Mouse (Mus musculus) cerebral cortex, adult 2 months (tissue): Measurements from ENCODE around the gene Atp6v0a1.

ENCODE experiments used
- WGBS: fragments of 180-500 bp; shearing (Covaris S2); methylation state at CpG from one replicate; pipeline ENCODE4 v1.1.7; 2018; 5-methylcytosine and 5-hydroxymethylcytosine counted together

Atp6v0a1 gene

GRCm38 (mm10) chr11:101009046-101009887 is at the start of gene Atp6v0a1:
Gene Atp6v0a1 (plus strand): TSS chr11:101009452.
- WGBS: under 1% methylated on average over 44 of the region's 44 CpGs

GRCm38 (mm10) chr11:100959464-100959810 is 49.8 kb upstream of the Atp6v0a1 start:
- 6% methylated on average over 14 of the region's 14 CpGs for WGBS

- WGBS: 30% methylated on average over 3 of the region's 3 CpGs
Observed at GRCm38 (mm10) chr11:100959826-100960225, 49.4 kb upstream of the Atp6v0a1 start.

- 24% methylated on average over 6 of the region's 6 CpGs for WGBS
Observed at GRCm38 (mm10) chr11:100960540-100960939, 48.7 kb upstream of the Atp6v0a1 start.

- WGBS: 65% methylated on average over 9 of the region's 9 CpGs
Observed at GRCm38 (mm10) chr11:100962371-100962911, 46.8 kb upstream of the Atp6v0a1 start.

GRCm38 (mm10) chr11:100963647-100964046 is 45.6 kb upstream of the Atp6v0a1 start:
- WGBS: 85% methylated on average over 9 of the region's 9 CpGs

GRCm38 (mm10) chr11:100964180-100964579 is 45.1 kb upstream of the Atp6v0a1 start:
- WGBS: 81% methylated on average over 7 of the region's 7 CpGs

GRCm38 (mm10) chr11:100964901-100965542 is 44.2 kb upstream of the Atp6v0a1 start:
- 79% methylated on average over 6 of the region's 6 CpGs for WGBS

GRCm38 (mm10) chr11:100965760-100966159 is 43.5 kb upstream of the Atp6v0a1 start:
- 65% methylated on average over 6 of the region's 6 CpGs for WGBS

GRCm38 (mm10) chr11:100967376-100967775 is 41.9 kb upstream of the Atp6v0a1 start:
- 45% methylated on average over 5 of the region's 5 CpGs for WGBS

GRCm38 (mm10) chr11:100967881-100968420 is 41.3 kb upstream of the Atp6v0a1 start:
- WGBS: 89% methylated on average over 5 of the region's 5 CpGs

GRCm38 (mm10) chr11:100968501-100968900 is 40.8 kb upstream of the Atp6v0a1 start:
- 84% methylated on average over 5 of the region's 5 CpGs for WGBS

- 15% methylated on average over 35 of the region's 35 CpGs for WGBS
Observed at GRCm38 (mm10) chr11:100969189-100969743, 40.0 kb upstream of the Atp6v0a1 start.

- under 1% methylated on average over 65 of the region's 65 CpGs for WGBS
Observed at GRCm38 (mm10) chr11:100969744-100970556, 39.3 kb upstream of the Atp6v0a1 start.

- 13% methylated on average over 20 of the region's 20 CpGs for WGBS
Observed at GRCm38 (mm10) chr11:100970557-100970937, 38.7 kb upstream of the Atp6v0a1 start, which contains the start of gene Cavin1. Gene Cavin1 (minus strand): TSS chr11:100970887.

GRCm38 (mm10) chr11:100971455-100971854 is 37.8 kb upstream of the Atp6v0a1 start:
- WGBS: 84% methylated on average over 10 of the region's 10 CpGs

- WGBS: 95% methylated on average over 7 of the region's 7 CpGs
Observed at GRCm38 (mm10) chr11:100973245-100973644, 36.0 kb upstream of the Atp6v0a1 start.

- 76% methylated on average over 14 of the region's 14 CpGs for WGBS
Observed at GRCm38 (mm10) chr11:100974381-100974970, 34.8 kb upstream of the Atp6v0a1 start.

- 70% methylated on average over 7 of the region's 7 CpGs for WGBS
Observed at GRCm38 (mm10) chr11:100975241-100975640, 34.0 kb upstream of the Atp6v0a1 start.

GRCm38 (mm10) chr11:100979887-100980286 is 29.4 kb upstream of the Atp6v0a1 start:
- 17% methylated on average over 8 of the region's 8 CpGs for WGBS

- WGBS: 75% methylated on average over 1 of the region's 1 CpGs
Observed at GRCm38 (mm10) chr11:100980438-100980837, 28.8 kb upstream of the Atp6v0a1 start.
